Mouse (Mus musculus) ZHBTc4 (cell line): Measurements from ENCODE around the gene Pigc.

Experiments used
- DNase-seq: peaks from one replicate; pipeline ENCODE4 v3.0.0-alpha.2; 2011; ENCODE audit warnings: low read depth, low spot score

The Pigc gene

GRCm38 (mm10) chr1:161976255-161977182 is 7.5 kb downstream of the Pigc start:
- DNase-seq = peak; percentile 88

- DNase-seq = no peak
Observed at GRCm38 (mm10) chr1:161977331-161977730, 8.3 kb downstream of the Pigc start.

- DNase-seq = no peak
Observed at GRCm38 (mm10) chr1:161978173-161978700, 9.3 kb downstream of the Pigc start.

DNA sequence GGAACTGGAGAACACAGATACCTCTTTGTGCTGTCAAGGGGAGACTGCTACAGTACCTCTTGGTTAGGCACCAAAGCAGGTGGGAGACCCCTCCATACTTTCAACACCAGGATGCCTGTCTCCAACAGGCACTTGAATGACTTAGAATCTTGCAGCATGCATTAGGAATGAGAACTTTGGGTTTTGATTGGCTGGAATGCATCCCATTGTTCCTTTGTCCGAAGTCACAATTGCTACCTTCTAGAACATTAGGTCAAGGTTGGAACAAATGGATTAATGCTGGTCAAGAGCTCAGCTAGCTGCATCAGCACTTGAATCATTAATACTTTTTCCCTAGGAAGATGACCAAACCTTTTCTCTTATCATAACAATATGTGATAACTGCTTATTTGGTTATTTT is 10.6 kb downstream of the Pigc start, which contains the start of gene 4930558K02Rik:
4930558K02Rik (minus strand) TSS at position 101 of the 400 bp plus-strand sequence.
- no peak for DNase-seq

GRCm38 (mm10) chr1:161980046-161980445 is 11.1 kb downstream of the Pigc start:
- DNase-seq = no peak

GRCm38 (mm10) chr1:161980626-161981298 is 11.8 kb downstream of the Pigc start:
- DNase-seq = no peak

DNA sequence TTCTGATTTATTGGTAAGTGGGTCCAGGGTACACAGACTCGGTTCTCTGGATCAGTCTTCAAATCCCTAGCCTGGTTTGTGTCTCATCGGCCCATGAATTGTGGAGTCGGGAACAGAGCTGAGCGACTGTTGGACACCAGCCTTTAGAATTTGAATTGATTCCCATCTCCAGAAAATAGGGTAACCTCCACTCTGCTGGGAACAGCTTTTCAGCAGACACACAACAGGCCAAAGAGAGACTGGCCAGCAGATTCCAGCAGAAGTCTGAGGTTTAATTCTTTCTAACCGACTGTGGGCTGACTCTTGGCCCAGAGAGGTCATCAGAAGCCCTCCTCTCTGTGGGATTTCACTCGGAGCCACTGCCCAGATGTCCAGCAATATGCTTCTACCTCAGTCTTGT is 14.5 kb downstream of the Pigc start:
- DNase-seq = no peak

DNA sequence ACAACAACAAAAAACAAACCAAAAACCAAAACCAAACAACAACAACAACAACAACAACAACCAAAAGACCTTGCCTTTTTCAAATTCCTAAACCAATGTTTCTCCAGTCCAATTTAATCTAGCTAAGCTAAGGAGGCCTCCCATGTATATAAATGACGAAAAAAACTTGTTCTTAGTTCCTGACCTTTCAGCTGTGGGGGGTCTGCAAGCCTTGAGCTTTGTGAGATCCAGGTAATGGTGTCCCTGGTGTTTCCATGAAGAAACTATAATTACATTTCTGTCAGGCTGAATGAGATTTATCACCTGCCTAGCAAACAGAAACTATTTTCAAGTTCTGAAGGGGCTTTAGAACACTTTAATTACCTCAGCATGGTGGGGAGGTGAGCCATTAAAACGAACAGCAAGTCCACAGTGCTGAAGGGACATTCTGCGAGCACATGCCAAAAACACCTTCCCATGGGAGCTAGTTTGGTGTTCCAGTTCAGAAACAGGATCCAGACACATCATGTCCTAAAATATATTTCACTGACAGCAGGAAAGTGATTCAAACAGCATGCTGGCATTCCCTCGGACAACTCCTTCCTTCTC is 15.1 kb downstream of the Pigc start:
- DNase-seq = no peak

GRCm38 (mm10) chr1:161990684-161991578 is 21.9 kb downstream of the Pigc start:
- DNase-seq = no peak

GRCm38 (mm10) chr1:161991846-161992245 is 22.9 kb downstream of the Pigc start:
- no peak for DNase-seq

DNA sequence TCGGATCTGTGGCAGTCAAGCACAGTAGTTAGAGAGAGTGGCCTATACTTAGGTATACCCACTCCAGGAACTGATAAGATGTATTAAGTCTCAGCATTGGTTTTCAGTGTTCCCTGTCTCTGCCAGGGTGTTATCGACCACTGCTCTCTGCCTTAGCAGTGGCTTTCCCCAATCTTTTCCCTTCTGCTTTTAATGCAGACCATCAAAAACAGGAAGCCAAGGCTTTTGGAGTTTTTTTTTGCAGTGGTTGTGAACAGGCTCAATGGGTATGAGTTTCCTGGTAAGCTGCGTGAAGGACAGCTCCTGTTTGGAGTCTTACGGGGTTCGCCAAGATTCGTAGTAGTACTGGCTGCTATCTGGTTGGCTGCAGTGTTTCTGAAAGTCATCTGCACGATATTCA is 23.4 kb downstream of the Pigc start:
- no peak for DNase-seq

GRCm38 (mm10) chr1:161998781-161999180 is 29.8 kb downstream of the Pigc start:
- DNase-seq = no peak

- DNase-seq = no peak
Observed at GRCm38 (mm10) chr1:161999338-161999737, 30.4 kb downstream of the Pigc start.

DNA sequence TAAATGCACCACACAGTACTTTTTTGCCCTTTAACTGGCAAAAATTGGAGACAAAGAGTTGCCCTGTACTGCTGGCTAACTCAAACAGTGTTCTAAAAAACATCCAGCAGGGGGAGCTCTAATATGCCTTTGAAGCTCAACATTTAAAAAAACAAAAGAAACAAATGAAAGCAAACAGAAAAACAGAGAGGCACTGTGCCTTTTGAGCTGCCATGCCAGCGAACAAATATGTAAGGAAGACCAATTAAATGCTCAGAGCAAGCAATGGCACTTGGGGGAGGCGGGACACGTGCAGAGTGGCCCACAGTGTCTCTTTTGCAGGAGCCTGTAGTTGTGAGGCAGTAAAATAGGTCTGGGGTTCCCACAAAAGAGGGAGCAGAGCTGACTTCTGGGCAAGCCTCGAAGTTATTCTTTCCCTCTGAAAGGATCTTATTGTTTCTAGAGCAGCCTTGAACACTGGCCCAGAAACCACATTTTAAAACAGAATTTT is 30.9 kb downstream of the Pigc start:
- DNase-seq = peak; percentile 65

- no peak for DNase-seq
Observed at GRCm38 (mm10) chr1:162001328-162001727, 32.3 kb downstream of the Pigc start.

DNA sequence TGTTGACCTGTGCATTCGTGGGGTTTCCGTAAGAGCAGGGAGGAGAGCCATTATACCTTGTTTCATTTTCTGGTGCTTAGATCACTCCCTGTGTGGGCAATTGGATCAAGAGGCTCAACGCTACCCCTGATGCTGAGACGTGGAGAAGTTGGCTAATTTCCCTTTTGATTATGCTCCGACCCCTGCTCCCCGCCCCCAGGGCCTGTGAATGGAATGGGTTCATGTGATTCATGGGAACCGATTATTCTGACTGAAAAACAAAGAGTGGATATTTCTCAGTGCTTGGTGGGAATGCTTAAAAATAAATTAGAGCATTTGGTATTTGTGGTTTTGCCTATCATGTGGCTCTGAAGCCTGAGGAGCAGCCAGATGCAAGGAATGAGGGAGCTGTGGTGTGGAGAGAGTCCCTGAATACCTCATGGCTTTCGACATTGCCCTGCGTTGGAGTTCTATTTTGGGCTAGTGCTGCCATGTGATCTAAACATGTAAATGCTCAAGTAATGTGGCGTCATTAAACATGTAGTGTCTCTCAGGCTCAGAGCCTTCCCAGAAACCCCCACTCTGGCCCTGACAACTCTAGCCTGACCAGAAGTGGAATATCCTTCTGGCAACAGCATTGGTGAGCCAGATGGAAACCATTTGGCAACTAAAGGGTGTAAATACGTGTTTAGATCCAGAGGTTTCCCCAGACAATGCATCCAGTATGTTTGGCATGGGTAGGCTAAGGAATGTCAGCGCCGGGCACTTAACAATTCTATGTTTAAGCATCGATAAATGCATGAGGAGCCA is 34.9 kb downstream of the Pigc start:
- DNase-seq = no peak

- no peak for DNase-seq
Observed at GRCm38 (mm10) chr1:162004518-162004780, 35.5 kb downstream of the Pigc start.

DNA sequence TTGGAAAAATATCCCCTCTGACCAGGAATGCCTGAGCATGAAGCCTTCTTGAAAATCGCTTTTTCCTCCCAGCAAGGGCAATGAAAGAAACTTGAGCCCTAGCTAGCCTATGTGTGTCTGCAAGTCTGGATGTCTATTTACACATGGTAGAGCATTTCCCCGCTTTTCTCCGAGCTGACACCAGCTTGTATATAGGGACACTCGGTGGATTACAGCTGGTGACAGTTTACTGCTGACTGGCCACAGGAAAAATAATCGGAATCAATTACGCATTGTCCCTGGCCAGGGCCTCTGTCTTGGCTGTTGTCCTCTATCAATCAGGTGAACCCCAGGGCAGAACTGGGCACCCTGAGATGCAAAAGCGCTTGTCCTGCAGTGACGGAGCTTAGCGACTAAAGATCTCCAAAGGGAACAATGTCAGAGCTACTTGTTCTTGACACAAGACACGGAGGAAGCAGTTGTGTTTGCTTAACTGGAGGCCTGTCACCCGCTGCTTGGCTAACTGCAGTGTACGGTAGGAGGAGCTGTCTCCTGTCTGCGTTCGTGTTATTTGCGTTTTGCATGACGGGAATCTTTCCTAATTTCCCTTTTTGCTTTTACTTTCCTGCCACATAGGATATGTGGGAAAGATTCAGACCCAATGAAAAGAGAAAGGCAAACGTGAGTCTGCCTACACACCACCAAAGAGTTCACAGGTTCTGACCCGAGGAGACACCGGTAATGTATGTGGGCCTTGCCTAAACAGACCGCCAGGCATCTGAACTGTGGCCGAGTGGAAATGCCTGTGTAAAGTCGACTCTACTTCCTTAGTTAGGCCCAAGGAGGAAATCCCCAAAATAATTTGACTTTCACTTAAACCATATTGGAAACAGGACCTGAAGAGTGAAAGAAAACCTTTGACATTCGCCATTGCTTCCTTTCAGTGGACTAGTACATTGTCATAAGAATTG is 36.1 kb downstream of the Pigc start:
- DNase-seq = no peak

DNA sequence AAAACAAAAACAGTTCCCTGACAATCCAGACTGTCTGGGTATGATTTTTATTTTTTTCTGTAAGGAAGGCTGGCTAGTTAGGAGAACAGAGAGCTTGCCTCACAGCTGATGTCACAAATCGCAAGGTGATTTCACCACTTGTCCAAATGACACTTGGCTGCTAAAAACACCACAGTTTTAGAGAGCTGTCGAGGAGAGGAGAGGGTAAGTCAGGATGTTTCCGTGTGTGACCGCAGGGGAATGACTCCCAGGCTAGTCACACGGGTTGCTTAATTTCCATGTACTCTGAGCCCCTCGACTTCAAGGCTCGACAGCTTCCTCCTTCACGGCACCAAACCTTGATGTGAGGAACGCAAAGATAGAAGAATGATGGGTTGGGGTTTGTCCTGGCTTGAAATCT is 37.1 kb downstream of the Pigc start:
- DNase-seq = no peak
